Mouse (Mus musculus) embryo, embryonic 10.5 days (tissue): Measurements from ENCODE around the gene Nadk.
"Not testable (repeated sequence)": the region's sequence is repeated elsewhere in the genome, so short reads cannot be mapped to it uniquely, and the experiment has no call there.

Source experiments
- DNase-seq: peaks from one replicate; pipeline ENCODE4 v3.0.0-alpha.2; 2015; ENCODE audit warnings: low spot score

Gene Nadk

DNA sequence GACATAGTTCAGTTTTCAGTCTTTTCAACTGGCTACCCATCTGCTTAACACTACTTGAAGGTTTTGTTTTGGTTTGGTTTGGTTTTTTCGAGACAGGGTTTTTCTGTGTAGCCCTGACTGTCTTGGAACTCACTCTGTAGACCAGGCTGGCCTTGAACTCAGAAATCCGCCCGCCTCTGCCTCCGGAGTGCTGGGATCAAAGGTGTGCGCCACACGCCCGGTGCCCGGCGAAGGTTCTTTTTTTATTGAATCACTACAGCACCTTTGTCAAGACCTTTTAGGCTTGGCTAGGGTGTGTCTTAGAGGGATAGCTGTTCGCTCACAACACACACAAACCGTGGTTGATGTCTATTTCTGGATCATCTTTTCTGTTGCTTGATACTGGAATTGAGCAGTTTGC is 8.1 kb downstream of the Nadk start:
- not testable (repeated sequence) for DNase-seq

DNA sequence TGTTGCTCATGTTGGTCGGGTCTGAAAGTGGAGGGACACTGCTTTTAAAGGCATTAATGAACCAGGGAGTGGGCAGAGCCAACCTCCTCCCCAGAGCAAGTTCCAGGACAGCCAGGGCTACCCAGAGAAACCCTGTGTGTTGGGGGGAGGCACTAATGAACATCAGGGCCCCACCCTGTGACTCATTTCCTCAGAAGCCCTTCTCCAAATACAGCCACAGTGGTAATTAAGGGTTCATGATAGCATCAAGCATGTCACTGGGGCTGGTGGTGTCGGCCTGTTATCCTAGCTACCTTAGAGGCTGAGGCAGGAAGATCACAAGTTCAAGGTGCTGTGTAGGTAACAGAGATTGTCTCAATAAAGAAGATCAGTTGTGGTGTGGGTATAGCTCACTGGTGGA is 9.3 kb downstream of the Nadk start:
- DNase-seq: no peak

DNA sequence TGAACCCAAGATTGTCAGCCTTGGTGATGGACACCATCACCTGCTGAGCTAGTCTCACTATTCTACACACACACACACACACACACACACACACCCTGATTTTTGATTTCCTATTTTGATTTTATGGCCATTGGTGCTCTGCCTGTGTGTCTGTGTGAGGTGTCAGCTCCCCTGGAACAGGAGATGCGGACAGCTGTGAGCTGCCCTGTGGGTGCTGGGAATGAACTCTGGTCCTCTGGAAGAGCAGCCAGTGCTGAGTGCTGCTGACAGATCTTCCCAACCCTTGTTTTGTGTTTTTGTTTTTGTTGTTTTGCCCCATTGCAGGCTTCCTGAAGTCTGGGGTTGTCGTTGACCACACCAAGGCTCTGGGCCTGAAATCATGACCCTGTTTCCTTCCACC is 11.0 kb downstream of the Nadk start:
- no peak for DNase-seq

DNA sequence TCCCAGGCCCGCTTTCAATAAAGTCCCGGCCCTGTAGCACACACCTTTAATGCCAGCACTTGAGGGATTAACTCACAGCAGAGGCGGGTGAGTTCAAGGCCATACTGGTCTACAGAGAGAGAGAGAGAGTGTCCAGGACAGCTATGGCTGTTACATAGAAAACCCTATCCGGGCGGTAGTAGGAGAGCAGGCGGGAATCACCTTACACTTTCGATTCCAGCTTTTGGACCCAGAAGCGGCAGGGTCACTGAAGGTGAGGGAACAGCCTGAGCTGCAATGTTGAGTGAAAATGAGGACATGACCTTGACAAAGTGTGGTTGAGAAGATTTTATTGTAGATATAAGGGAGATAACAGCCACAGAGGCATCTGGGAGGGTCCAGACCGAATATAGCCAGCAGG is 11.7 kb downstream of the Nadk start:
- DNase-seq: no peak

DNA sequence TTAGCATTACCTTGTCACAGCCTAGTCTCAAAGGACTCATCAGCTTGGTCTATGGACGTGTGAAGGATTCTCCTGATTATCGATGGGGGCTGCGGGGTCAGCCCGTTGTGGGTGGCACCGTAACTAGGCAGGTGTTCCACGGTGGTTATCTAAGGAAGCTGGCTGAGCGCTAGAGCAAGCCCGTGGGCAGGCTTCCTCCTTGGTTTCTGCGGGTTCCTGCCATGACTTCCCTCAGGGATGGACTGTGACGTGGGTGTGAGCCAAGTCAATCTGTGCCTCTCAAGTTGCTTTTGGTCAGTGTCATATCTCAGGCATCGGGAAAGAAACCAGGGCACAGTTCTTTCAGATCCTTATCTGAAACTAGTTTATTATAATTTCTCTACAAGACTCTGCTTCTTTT is 12.8 kb downstream of the Nadk start:
- no peak for DNase-seq

DNA sequence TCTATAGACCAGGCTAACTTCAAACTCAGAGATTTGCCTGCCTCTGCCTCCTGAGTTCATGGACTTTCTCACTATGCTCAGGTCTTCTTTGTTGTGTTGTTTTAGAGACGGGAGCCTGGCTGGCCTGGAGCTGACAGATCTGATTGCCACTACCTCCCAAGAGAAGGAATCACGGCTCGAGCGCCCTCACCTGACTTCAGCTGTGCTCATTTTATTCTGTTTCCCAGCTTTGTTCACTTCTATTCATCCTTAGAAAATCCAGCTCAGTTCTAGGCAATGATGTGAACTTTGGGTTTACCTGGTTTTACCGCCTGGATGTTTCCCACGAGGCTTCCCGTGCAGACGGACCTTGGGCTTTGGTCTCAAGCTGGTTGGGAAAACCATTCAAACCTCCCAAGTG is 13.3 kb downstream of the Nadk start:
- no peak for DNase-seq

DNA sequence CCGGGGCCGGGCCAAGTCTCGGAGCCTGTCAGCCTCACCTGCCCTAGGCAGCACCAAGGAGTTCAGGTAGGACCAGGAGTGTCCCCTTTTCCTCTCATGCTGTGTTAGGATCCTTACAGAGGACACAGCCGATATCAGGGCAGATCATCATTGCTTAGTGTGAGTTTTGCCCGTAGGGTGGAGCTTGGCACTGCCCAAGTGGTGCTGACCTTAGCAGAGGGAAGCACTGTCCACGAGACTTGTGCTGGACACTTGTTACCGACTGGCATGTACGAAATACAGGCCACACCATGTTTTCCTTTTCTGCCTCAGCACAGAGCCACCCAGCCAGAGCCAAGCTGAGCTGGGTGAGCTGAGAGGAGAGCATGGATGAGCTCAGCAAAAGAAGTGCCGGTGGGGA is 15.0 kb downstream of the Nadk start:
- no peak for DNase-seq

DNA sequence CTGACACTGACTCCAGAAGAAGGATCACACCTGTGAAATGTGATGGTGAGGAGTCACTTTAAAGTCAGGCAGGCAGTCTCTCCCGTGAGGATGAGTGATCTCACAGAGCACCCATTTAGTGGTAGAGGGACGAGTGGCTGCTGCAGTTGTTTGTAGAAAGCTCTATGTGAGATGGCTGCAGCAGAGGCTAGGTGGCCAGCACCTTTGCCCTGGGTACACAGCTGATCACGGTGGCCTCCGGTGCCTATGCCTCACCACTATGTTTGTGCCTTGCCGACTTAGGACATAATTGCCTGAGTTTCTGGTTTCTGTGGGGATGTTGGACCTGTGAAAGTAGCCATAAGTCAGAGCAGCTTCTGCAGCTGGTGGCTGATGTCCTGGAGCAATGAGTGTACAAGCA is 15.6 kb downstream of the Nadk start:
- no peak for DNase-seq

DNA sequence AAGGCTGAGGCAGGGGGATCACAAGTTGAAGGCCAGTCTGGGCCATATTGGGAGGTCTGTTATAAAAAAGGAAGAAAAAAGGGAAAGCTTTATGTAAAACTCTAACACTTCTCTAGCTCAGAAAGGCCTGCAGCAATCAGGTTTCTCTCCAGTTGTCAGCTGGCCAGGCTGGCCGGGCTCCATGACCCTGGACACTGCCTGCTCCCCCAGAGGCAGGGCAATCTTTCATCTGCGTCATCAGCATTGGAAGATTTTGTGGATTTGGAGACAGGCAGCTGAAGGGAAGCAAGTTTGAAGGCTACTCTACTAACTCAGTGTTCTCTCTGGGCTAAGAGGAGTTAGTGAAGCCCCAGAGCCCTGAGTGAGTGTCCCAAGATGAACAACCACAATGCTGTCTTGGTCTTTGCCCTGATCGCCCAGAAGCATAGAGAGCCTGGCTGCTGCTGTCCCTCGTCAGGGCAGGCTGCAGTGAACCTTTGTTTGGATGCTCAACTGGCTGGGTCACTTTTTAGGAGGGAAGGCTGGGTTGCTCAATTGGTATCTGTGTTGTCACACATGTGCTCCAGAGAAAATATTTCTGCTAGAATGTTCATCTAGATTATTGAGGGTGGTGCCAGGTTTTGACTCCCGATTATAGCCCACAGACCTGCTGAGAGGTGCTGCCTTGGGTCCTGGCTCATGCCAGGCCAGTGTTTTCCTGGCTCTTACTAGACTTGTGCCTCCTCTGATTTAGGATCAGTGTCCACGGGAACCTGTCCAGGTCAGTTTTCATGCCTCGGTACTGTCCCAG is 16.4 kb downstream of the Nadk start:
- DNase-seq: no peak

DNA sequence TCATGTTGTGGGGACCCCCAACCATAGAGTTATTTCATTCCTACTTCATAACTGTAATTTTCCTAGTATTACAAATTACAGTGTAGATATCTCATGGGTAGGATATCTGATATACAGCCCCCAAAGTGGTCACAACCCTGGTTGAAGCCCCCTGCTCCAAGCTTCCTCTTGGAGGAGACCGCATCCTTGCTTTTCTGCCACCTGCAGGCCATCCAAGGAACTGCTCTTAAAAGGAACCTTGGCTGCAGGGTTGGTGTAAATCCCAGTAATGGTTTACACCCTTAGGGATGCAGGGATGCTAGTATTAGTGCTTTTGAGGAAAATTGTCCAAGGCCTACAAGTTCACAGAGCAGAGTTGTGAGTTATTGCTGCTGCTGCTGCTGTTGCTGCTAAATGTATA is 18.2 kb downstream of the Nadk start:
- peak; percentile 75 for DNase-seq

DNA sequence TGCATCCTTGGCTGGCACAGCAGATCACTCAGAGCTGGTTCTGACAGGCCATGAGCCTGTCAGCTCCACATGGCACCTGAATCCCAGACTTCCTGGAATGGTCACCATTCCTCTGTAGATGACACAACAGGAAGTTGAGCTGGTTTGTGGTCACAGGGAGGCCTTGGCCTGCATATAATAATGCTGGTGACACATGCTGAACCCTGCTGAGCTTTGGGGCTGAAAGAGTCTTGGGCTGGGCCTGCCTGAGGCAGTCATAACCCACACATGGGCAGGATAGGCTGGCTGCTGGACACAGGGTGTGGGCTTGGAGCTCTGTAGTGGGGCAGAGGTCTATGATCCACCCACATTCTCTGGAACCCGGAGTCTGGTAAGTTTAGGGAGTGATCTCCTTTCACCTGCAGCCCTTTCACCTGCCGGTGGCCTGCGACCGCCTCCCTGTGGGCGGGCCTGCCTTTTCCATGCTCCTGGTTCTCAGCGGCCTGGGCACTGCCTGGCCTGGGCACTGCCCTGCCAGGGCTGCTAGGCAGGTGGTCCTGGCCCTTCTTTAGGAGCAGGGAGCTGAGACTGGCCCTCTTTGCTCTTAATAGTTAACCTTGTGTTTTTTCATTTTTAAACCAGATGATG is 20.2 kb downstream of the Nadk start:
- DNase-seq: no peak

DNA sequence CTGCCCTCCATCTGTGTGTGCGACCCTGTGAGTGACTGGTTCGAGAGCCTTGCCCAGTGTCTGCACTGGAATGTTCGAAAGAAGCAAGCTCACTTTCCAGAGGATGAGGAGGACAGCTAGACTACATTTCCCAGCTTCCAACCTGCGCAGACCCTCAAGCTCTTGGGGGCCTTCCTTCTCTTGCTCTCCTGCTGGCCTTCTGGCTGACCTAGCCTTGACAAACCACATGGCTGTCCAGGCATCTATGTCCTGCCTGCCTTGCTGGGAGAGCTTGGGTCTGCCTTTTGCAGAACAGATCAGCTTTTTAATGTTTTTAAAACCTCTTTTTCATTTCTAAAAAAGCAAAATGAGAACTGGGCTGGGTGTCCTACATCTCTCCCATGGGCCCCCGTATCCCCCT is 27.2 kb downstream of the Nadk start:
- DNase-seq: no peak

DNA sequence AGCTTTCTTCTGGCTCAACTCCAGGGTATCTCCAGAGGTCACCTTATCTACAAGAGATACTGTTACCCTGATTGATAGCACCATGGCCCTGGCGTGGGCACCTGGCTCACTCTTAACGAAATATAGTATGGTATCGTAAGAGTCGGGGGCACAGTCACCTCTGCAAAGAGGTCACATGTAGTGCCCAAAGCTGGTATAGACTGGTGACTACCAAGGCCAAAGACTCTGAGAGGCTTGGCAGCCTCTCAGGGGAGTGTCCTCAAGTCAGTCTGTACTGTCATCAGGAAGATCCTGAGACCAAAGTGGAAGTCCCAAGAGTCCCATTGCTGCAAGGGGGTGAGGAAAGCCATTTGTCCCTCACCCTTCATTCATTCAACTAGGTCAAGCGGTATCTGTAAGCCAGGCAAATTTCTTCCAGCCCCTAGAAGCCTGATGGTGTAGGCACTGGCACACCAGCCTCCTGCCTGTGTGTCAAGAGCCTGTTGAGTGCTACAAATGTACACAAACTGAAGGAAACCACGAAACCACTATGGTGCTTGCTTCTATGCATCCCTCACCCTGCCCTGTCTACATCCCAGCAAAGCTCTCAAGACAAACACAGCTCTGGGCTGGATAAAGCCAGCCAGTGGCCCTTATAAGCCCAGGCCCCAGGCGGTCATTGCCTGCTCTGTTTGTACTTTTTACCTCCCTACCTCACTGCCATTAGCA is 29.0 kb downstream of the Nadk start:
- no peak for DNase-seq

DNA sequence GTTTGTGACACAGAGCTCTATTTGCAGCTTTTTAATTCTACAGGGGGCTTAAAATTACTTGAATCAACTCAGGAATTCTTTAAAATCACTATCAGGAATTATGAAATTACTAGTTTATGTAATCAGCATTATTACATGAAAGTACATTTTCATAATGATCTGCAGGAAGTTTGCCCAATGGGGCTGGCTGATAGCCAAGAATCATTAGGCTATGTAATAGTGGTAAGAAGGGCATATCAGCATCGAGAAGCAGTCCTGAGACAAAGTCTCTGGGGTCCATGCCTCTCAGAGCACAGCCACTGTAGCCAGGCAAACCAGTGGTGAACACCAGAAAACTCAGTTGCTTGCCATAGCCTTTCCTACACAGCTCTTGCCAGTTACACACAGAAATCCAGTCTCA is 31.6 kb downstream of the Nadk start:
- no peak for DNase-seq

DNA sequence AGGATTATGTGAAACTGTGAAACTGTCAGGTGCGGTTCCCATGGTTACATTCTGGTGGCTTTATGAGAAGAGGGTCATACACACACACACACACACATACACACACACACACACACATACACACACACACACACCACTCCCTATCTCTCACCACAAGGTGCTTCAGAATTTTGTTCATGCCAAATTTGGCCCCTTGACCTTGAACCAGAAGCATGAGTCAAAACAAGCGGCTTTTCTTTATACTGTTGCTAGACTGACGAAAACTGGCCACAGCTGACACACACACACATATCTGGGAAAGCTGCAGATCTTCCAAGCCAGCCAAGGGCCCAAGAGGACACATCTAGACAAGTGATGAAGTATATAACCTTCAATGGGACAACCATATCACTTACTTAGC is 33.6 kb downstream of the Nadk start:
- DNase-seq: no peak

DNA sequence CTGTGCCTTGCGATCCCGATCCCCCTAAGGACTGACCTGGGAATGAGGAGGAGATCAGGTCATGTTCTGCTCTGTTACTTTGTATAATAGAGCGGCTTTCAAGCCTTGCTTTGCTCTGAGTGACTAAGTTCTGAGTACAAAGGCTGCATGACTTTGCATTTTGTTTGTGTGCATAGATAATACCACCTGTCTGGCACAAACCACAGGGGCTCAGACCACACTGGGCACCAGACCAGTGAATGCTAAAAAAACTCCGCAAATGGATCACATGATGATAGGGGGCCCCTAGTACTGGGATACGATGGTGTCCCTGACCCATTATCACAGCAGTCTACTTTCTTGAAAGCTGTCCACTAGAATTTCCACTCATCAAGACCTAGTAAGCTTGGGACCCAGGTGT is 34.4 kb downstream of the Nadk start:
- no peak for DNase-seq

DNA sequence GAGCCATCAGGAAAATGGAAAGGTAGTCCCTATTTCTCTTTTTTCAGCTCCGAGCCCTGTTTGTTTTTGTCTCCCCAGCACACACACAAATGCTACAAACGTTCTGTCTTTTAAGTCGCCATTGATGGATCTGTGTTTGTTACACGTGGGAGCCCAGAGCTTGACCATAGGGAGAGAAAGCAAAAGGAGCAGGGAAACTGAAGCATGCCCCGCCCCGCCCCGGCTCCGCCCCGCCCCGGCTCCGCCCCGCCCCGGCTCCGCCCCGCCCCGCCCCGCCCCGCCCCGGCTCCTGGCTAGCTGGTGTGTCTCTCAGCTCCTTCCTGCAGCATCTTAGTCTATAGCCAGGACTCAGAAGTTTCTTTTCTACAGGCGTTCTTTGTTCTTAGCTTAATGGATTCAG is 36.4 kb downstream of the Nadk start:
- no peak for DNase-seq

DNA sequence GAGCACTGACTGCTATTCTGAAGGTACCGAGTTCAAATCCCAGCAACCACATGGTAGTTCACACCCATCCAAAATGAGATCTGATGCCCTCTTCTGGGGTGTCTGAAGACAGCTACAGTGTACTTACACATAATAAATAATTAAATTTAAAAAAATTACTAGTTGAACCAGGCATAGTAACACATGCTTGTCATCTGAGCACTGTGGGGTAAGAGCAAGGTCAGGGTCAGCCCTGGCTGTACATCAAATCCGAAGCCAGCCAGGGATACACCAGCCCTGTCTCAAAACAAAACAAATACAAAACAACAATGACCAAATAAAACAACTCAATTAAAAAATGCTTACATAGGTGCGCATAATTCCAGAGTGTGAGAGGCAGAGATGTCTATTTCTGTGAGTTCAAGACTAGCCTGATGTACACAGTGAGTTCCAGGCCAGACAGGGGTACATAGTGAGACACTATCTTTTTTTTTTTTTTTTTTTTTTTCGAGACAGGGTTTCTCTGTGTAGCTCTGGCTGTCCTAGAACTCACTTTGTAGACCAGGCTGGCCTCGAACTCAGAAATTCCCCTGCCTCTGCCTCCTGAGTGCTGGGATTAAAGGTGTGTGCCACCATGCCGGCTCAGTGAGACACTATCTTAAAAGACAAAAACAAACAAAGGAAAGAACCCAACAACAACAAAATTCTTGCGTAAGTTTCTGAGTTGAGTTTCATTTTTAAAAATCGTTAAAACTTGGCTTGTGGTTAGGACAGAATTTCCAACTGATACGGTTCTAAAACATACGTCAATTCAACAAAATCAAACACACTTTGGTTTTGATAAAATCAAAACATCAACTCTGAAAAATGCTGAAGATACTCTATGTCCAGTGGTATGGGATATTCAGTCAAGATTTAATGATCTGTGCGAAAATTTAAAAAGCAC is 38.0 kb downstream of the Nadk start:
- DNase-seq: no peak

DNA sequence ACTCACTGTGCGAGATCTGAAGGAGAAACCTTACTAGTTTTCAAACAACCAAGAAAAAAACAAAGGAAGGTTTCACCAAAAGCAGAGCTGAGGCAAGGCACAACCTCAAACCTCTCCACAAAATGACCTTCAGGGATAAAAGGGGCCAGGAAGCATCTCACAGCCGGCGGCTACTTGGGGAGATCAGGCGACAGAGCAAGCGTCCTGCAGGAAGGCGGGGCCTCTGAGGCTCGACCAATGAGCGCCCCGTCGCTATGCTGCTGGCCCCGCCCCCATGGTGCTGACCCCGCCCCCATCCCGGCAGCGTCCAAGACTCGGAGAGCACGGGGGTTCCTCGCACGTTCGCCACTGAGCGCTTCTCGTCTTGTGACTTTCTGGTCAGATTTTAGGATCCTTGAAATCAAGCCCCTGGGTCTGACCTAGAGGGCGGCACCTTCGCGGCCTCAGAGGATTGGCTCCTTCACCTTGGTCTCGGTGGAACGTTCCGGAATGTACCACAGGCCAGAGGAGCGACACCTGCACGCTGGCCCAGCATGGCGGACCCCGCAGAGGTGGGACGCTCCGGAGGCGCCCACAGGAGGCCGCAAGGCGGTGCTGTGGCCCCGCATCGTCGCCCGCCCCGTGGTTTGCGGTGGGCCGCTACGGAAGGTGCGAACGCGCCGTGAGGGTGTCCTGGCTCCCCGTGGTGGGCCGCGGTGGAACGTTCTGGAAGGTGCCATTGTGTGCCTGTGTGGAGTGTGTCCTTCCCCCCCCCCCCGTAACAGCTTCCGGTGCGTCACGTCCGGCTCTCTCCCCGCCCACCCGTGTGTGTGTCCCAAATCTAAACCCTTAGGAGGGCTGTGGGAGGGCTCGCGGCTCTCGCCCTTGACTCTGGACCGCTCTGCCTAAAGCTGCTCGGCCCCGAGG is 39.2 kb downstream of the Nadk start, which contains the start of gene Slc35e2:
TSS of gene Slc35e2 (plus strand) at position 326 of the 906 bp plus-strand sequence.
- DNase-seq: peak; percentile 95

DNA sequence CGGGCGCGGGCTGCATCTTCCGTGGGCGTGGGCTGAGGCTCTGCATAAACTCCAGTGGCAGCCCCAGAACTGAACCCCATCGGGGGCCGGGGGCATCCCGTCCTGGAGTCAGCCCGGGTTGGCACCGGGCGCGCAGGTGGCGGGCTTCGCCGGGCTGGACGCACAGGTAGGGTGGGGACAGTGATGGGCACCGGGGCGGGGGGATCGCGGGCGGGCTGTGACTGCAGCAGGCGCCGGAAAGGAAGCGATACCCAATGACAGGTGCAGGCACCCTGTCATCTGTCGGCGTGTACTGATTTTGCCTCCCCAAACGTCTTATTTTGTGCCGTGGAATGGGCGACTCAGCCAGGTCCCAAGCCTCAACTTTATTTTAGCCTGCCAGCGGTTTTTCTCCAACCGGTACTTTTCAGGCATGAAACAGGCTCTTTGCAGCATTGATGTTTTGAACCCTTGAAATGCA is 39.8 kb downstream of the Nadk start:
- DNase-seq: no peak

DNA sequence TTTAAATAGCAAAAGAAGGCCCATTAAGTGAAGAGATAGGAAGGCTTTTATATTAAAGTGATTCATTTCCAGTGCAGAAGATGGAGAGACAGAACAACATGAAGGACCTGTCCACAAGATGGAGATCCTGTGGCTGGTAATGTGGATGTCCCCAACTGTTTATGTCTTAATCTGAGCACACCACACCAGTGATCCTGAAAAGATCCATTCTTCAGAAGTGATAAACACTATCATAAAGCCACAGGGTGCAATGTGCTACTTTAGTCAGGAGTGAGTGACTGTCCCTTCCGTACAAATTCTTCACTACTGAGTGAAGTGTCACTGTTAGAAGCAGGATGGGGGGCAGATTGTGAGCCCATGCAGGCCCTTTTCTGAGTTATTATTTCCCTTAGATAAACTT is 40.6 kb downstream of the Nadk start:
- no peak for DNase-seq
